Mouse (Mus musculus) forebrain, postnatal 0 days (tissue): Measurements from ENCODE around the gene Auts2. TPM values are rescaled to one million over a fixed set of nuclear protein-coding genes. Genes with fewer than 3 reads are reported as not detected.

Experiments used
- ATAC-seq: fragments of 200-750 bp; cut with Nextera tagmentation; 2 replicates; pipeline ENCODE4 v1.8.0; 2017; ENCODE audit warnings: mild to moderate bottlenecking, moderate library complexity
- DNase-seq: peaks from one replicate; pipeline ENCODE4 v3.0.0-alpha.2; 2015
- H3K27ac ChIP-seq: fragments of 300-500 bp; sonication (generic); 2 replicates; pipeline ENCODE4 v1.5.1; 2014; ENCODE audit warnings: low read depth, mild to moderate bottlenecking, antibody characterized with exemption, low read length, moderate library complexity, mixed read lengths
- H3K27me3 ChIP-seq: fragments of 300-500 bp; sonication (generic); 2 replicates; pipeline ENCODE4 v1.6.1; 2014; ENCODE audit warnings: mild to moderate bottlenecking, low read length, mixed read lengths; ENCODE audit not compliant: insufficient read depth
- H3K36me3 ChIP-seq: fragments of 300-500 bp; sonication (generic); 2 replicates; pipeline ENCODE4 v1.6.1; 2014; ENCODE audit warnings: mild to moderate bottlenecking, moderate library complexity; ENCODE audit not compliant: insufficient read depth
- H3K4me1 ChIP-seq: fragments of 300-500 bp; sonication (generic); 2 replicates; pipeline ENCODE4 v1.6.1; 2014; ENCODE audit warnings: antibody characterized with exemption; ENCODE audit not compliant: insufficient read depth
- H3K4me2 ChIP-seq: fragments of 300-500 bp; sonication (generic); 2 replicates; pipeline ENCODE4 v1.6.1; 2014; ENCODE audit warnings: low read depth, mild to moderate bottlenecking, moderate library complexity
- H3K4me3 ChIP-seq: fragments of 300-500 bp; sonication (generic); 2 replicates; pipeline ENCODE4 v1.5.1; 2014; ENCODE audit warnings: low read depth, low read length, mixed read lengths
- H3K9ac ChIP-seq: fragments of 300-500 bp; sonication (generic); 2 replicates; pipeline ENCODE4 v1.6.1; 2014; ENCODE audit warnings: mild to moderate bottlenecking
- H3K9me3 ChIP-seq: fragments of 300-500 bp; sonication (generic); 2 replicates; pipeline ENCODE4 v1.6.1; 2016; ENCODE audit warnings: low read length
- CTCF ChIP-seq: sonication (generic); IDR thresholded peaks from 2 replicates; pipeline ENCODE4 v1.5.1; 2016; ENCODE audit warnings: antibody characterized with exemption, control low read depth, low read depth
- WGBS: fragments of 180-500 bp; shearing (Covaris S2); extraction: QIAGEN DNeasy Blood & Tissue Kit; methylation state at CpG from one replicate; pipeline ENCODE4 v1.1.7; 2014; 5-methylcytosine and 5-hydroxymethylcytosine counted together
- polyA plus RNA-seq: library from polyadenylated mRNA; unstranded; fragments of >200 nt; fragmentation: Nextera tagmentation; extraction: Ambion mirVana; gene quantifications from 2 replicates; pipeline ENCODE4 v1.2.1, GENCODE M21; 2015
- total RNA-seq: library from RNA; depleted of rRNA; stranded (reverse); fragments of >200 nt; gene quantifications from 2 replicates; pipeline ENCODE4 v1.2.3, GENCODE M21; 2014

Auts2 gene
- total and polyA plus RNA-seq, 2 experiments from 2014 or later, result 40.9 to 66.2 TPM

GRCm38 (mm10) chr5:132307000-132307399 is 236.1 kb downstream of the Auts2 start:
- Histone ChIP-seq H3K4me2 (no peak overlapping the region), H3K27ac (no peak overlapping the region), H3K36me3 (no peaks in the 10 kb centered on the region), H3K9me3 (no peaks in the 10 kb centered on the region), H3K9ac (no peak overlapping the region), H3K4me3 (no peak overlapping the region), H3K4me1 (peaks cover 4% of the 10 kb centered on the region; the same call in 1 of the 2 replicates), H3K27me3 (no peaks in the 10 kb centered on the region)
- no peak for TF ChIP-seq CTCF
- DNase-seq (no peak), ATAC-seq (no peak)
- WGBS, result 60% methylated on average over 2 of the region's 2 CpGs

GRCm38 (mm10) chr5:132305354-132305934 is 237.7 kb downstream of the Auts2 start:
- DNase-seq, result peak; percentile 26
- H3K4me3 ChIP-seq, result no peak overlapping the region
- no peaks in the 10 kb centered on the region for H3K9me3 ChIP-seq
- H3K27ac ChIP-seq, result no peak overlapping the region
- no peak overlapping the region for H3K9ac ChIP-seq
- 45% methylated on average over 5 of the region's 5 CpGs for WGBS
- peak; percentile 16; the same call in 1 of the 2 replicates for ATAC-seq
- TF ChIP-seq CTCF, result no peak
- no peaks in the 10 kb centered on the region for H3K36me3 ChIP-seq
- H3K4me1 ChIP-seq, result peaks cover 4% of the 10 kb centered on the region; the same call in 1 of the 2 replicates
- no peak overlapping the region for H3K4me2 ChIP-seq
- H3K27me3 ChIP-seq, result no peaks in the 10 kb centered on the region

GRCm38 (mm10) chr5:132302778-132303177 is 240.4 kb downstream of the Auts2 start:
- TF ChIP-seq CTCF, result no peak
- no peak for ATAC-seq
- H3K27me3 ChIP-seq, result no peaks in the 10 kb centered on the region
- H3K36me3 ChIP-seq, result no peaks in the 10 kb centered on the region
- H3K4me3 ChIP-seq, result no peak overlapping the region
- DNase-seq, result no peak
- no peak overlapping the region for H3K4me2 ChIP-seq
- no peaks in the 10 kb centered on the region for H3K9me3 ChIP-seq
- 89% methylated on average over 4 of the region's 4 CpGs for WGBS
- no peak overlapping the region for H3K27ac ChIP-seq
- peaks cover 4% of the 10 kb centered on the region; the same call in 1 of the 2 replicates for H3K4me1 ChIP-seq
- no peak overlapping the region for H3K9ac ChIP-seq

GRCm38 (mm10) chr5:132300794-132301193 is 242.3 kb downstream of the Auts2 start:
- Histone ChIP-seq H3K9ac (no peak overlapping the region), H3K4me3 (no peak overlapping the region), H3K36me3 (no peaks in the 10 kb centered on the region), H3K27me3 (no peaks in the 10 kb centered on the region), H3K4me1 (no peaks in the 10 kb centered on the region), H3K4me2 (no peak overlapping the region), H3K9me3 (no peaks in the 10 kb centered on the region), H3K27ac (no peak overlapping the region)
- WGBS, result 39% methylated on average over 4 of the region's 4 CpGs
- no peak for TF ChIP-seq CTCF
- ATAC-seq, result no peak
- no peak for DNase-seq

- no peak for TF ChIP-seq CTCF
- Histone ChIP-seq H3K27ac (no peak overlapping the region), H3K9ac (no peak overlapping the region), H3K4me3 (no peak overlapping the region), H3K9me3 (no peaks in the 10 kb centered on the region), H3K4me2 (no peak overlapping the region), H3K36me3 (no peaks in the 10 kb centered on the region), H3K27me3 (no peaks in the 10 kb centered on the region), H3K4me1 (peaks cover 7% of the 10 kb centered on the region; the same call in 1 of the 2 replicates)
- 77% methylated on average over 4 of the region's 4 CpGs for WGBS
- ATAC-seq (no peak), DNase-seq (no peak)
Observed at GRCm38 (mm10) chr5:132299716-132300115, 243.4 kb downstream of the Auts2 start.

- peaks cover 10% of the 10 kb centered on the region; the same call in 1 of the 2 replicates for H3K4me1 ChIP-seq
- DNase-seq (no peak), ATAC-seq (no peak)
- H3K4me2 ChIP-seq, result no peak overlapping the region
- no peak overlapping the region for H3K9ac ChIP-seq
- H3K36me3 ChIP-seq, result no peaks in the 10 kb centered on the region
- no peaks in the 10 kb centered on the region for H3K9me3 ChIP-seq
- no peaks in the 10 kb centered on the region for H3K27me3 ChIP-seq
- H3K27ac ChIP-seq, result no peak overlapping the region
- H3K4me3 ChIP-seq, result no peak overlapping the region
- no peak for TF ChIP-seq CTCF
Observed at GRCm38 (mm10) chr5:132298996-132299395, 244.1 kb downstream of the Auts2 start.

- peaks cover 10% of the 10 kb centered on the region; the same call in 1 of the 2 replicates for H3K4me1 ChIP-seq
- no peaks in the 10 kb centered on the region for H3K27me3 ChIP-seq
- H3K4me3 ChIP-seq, result no peak overlapping the region
- H3K27ac ChIP-seq, result no peak overlapping the region
- no peak overlapping the region for H3K4me2 ChIP-seq
- H3K36me3 ChIP-seq, result no peaks in the 10 kb centered on the region
- H3K9me3 ChIP-seq, result no peaks in the 10 kb centered on the region
- TF ChIP-seq CTCF, result no peak
- ATAC-seq (no peak), DNase-seq (no peak)
- WGBS, result 93% methylated on average over 7 of the region's 7 CpGs
- H3K9ac ChIP-seq, result no peak overlapping the region
Observed at GRCm38 (mm10) chr5:132297309-132297708, 245.8 kb downstream of the Auts2 start.
